Mouse (Mus musculus) heart, postnatal 0 days (tissue): ENCODE data around the gene Sypl. TPM values are rescaled to one million over a fixed set of nuclear protein-coding genes. Genes with fewer than 3 reads are reported as not detected.

Experiments
- ATAC-seq: fragments of 200-750 bp; cut with Nextera tagmentation; 2 replicates; pipeline ENCODE4 v1.8.0; 2017; ENCODE audit warnings: low read depth, moderate number of reproducible peaks, moderate library complexity; ENCODE audit not compliant: insufficient read depth
- DNase-seq: peaks from one replicate; pipeline ENCODE4 v3.0.0-alpha.2; 2016; ENCODE audit warnings: low spot score
- H3K27ac ChIP-seq: fragments of 300-500 bp; sonication (generic); 2 replicates; pipeline ENCODE4 v1.5.1; 2014; ENCODE audit warnings: low read depth, mild to moderate bottlenecking
- H3K27me3 ChIP-seq: fragments of 300-500 bp; sonication (generic); 2 replicates; pipeline ENCODE4 v1.6.1; 2014; ENCODE audit warnings: low read length, mixed read lengths; ENCODE audit not compliant: control insufficient read depth, insufficient read depth
- H3K36me3 ChIP-seq: fragments of 300-500 bp; sonication (generic); replicated peaks from 2 replicates; pipeline ENCODE4 v1.6.1; 2014; ENCODE audit warnings: low read length, mixed read lengths; ENCODE audit not compliant: control insufficient read depth, insufficient read depth
- H3K4me1 ChIP-seq: fragments of 300-500 bp; sonication (generic); 2 replicates; pipeline ENCODE4 v1.6.1; 2014; ENCODE audit warnings: antibody characterized with exemption; ENCODE audit not compliant: control insufficient read depth, insufficient read depth
- H3K4me2 ChIP-seq: fragments of 300-500 bp; sonication (generic); 2 replicates; pipeline ENCODE4 v1.6.1; 2014; ENCODE audit warnings: low read depth, mild to moderate bottlenecking, low read length, moderate library complexity
- H3K4me3 ChIP-seq: fragments of 300-500 bp; sonication (generic); 2 replicates; pipeline ENCODE4 v1.5.1; 2014; ENCODE audit warnings: low read depth, low read length
- H3K9ac ChIP-seq: fragments of 300-500 bp; sonication (generic); replicated peaks from 2 replicates; pipeline ENCODE4 v1.6.1; 2014; ENCODE audit warnings: low read depth, low read length, mixed read lengths
- H3K9me3 ChIP-seq: fragments of 300-500 bp; sonication (generic); replicated peaks from 2 replicates; pipeline ENCODE4 v1.6.1; 2016; ENCODE audit warnings: low read length; ENCODE audit not compliant: control insufficient read depth
- CTCF ChIP-seq: IDR thresholded peaks from 2 replicates; pipeline ENCODE4 v1.5.1; 2016; ENCODE audit warnings: antibody characterized with exemption, control low read depth, low read depth
- EP300 ChIP-seq: IDR thresholded peaks from 2 replicates; pipeline ENCODE4 v1.6.1; 2016; ENCODE audit warnings: antibody characterized with exemption, low read depth
- WGBS: fragments of 180-500 bp; shearing (Covaris S2); extraction: QIAGEN DNeasy Blood & Tissue Kit; methylation state at CpG from one replicate; pipeline ENCODE4 v1.1.7; 2014; 5-methylcytosine and 5-hydroxymethylcytosine counted together
- polyA plus RNA-seq: library from polyadenylated mRNA; unstranded; fragments of >200 nt; fragmentation: Nextera tagmentation; extraction: Ambion mirVana; gene quantifications from 2 replicates; pipeline ENCODE4 v1.2.1, GENCODE M21; 2015
- total RNA-seq: library from RNA; depleted of rRNA; stranded (reverse); fragments of >200 nt; gene quantifications from 2 replicates; pipeline ENCODE4 v1.2.3, GENCODE M21; 2014; ENCODE audit warnings: low replicate concordance; rRNA removed

Gene Sypl
- total and polyA plus RNA-seq, 2 experiments from 2014 or later, result 45.0 to 91.1 TPM

- H3K36me3 ChIP-seq, result no peaks in the 10 kb centered on the region
- H3K4me2 ChIP-seq, result no peak overlapping the region
- no peaks in the 10 kb centered on the region for H3K27me3 ChIP-seq
- H3K27ac ChIP-seq, result no peak overlapping the region
- no peaks in the 10 kb centered on the region for H3K9me3 ChIP-seq
- no peaks in the 10 kb centered on the region for H3K4me1 ChIP-seq
- no peak overlapping the region for H3K4me3 ChIP-seq
- no peak for ATAC-seq
- TF ChIP-seq EP300, result no peak
- WGBS, result 69% methylated on average over 9 of the region's 9 CpGs
- H3K9ac ChIP-seq, result no peak overlapping the region
- DNase-seq, result no peak
Measured at GRCm38 (mm10) chr12:33021140-33021539, 67.4 kb downstream of the Sypl start.

DNA sequence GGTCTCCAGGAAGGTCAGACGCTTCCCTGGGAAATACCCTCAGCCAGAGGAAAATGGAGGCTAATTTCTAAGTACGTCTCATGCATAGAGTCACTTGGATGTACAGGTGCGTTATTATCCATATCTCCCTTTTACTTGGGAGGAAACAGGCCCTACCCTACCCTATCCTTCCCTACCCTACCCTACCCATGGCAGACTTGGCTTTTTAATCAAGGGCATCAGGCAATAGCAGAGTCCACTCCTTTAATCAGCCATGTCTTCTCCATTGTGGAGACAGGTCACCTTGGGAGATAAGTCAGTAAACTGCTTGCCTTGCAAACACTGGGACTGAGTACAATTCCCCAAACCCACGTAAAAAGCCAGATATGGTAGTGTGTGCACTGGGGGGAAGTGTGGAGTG is 68.1 kb downstream of the Sypl start:
- WGBS, result 83% methylated on average over 4 of the region's 4 CpGs
- Histone ChIP-seq H3K36me3 (no peaks in the 10 kb centered on the region), H3K9me3 (no peaks in the 10 kb centered on the region), H3K4me2 (no peak overlapping the region), H3K4me1 (no peaks in the 10 kb centered on the region), H3K27ac (no peak overlapping the region), H3K9ac (no peak overlapping the region), H3K4me3 (no peak overlapping the region), H3K27me3 (no peaks in the 10 kb centered on the region)
- no peak for TF ChIP-seq CTCF
- TF ChIP-seq EP300, result no peak
- ATAC-seq (no peak), DNase-seq (no peak)

- DNase-seq (no peak), ATAC-seq (no peak)
- H3K36me3 ChIP-seq, result no peaks in the 10 kb centered on the region
- H3K4me1 ChIP-seq, result no peaks in the 10 kb centered on the region
- no peak overlapping the region for H3K27ac ChIP-seq
- WGBS, result 42% methylated on average over 6 of the region's 6 CpGs
- TF ChIP-seq EP300 (no peak), CTCF (no peak)
- H3K4me3 ChIP-seq, result no peak overlapping the region
- no peak overlapping the region for H3K4me2 ChIP-seq
- no peaks in the 10 kb centered on the region for H3K27me3 ChIP-seq
- H3K9me3 ChIP-seq, result no peaks in the 10 kb centered on the region
- H3K9ac ChIP-seq, result no peak overlapping the region
Measured at GRCm38 (mm10) chr12:33024524-33024923, 70.8 kb downstream of the Sypl start.

DNA sequence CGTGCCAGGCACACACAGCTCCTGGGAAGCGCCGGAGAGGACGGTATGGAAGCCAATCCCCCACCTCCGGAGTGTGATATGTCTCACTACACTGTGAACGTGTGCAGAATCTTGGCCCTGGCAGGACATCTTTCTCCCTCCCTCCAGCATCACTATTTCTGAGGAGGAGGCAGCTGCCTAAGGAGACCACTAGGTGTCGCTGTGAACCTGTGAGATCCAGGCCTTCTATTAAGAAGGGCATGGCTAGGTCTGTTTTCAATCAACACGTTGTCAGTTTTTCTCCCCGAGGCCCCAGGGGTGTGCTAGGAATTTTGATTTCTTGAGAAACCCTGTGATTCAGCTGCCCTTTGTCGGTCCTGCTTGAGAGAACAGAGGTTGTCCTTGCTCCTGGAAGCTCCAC is 73.4 kb downstream of the Sypl start:
- 1% methylated on average over 10 of the region's 10 CpGs for WGBS
- Histone ChIP-seq H3K27me3 (no peaks in the 10 kb centered on the region), H3K4me2 (no peak overlapping the region), H3K4me3 (no peak overlapping the region), H3K9ac (no peak overlapping the region), H3K4me1 (no peaks in the 10 kb centered on the region), H3K9me3 (no peaks in the 10 kb centered on the region), H3K36me3 (no peaks in the 10 kb centered on the region), H3K27ac (no peak overlapping the region)
- peak; percentile 98 for TF ChIP-seq CTCF
- no peak for TF ChIP-seq EP300
- peak; percentile 88 for DNase-seq
- ATAC-seq, result peak; percentile 82

- 0 out of 2 replicates have a peak, but pooled peaks have one; percentile 8 for TF ChIP-seq CTCF
- no peak for TF ChIP-seq EP300
- H3K9ac ChIP-seq, result no peak overlapping the region
- DNase-seq, result no peak
- H3K9me3 ChIP-seq, result no peaks in the 10 kb centered on the region
- no peaks in the 10 kb centered on the region for H3K27me3 ChIP-seq
- H3K36me3 ChIP-seq, result no peaks in the 10 kb centered on the region
- H3K4me2 ChIP-seq, result no peak overlapping the region
- WGBS, result 63% methylated on average over 10 of the region's 10 CpGs
- no peak overlapping the region for H3K27ac ChIP-seq
- no peaks in the 10 kb centered on the region for H3K4me1 ChIP-seq
- no peak overlapping the region for H3K4me3 ChIP-seq
- ATAC-seq, result no peak
Measured at GRCm38 (mm10) chr12:33028109-33028691, 74.5 kb downstream of the Sypl start.

DNA sequence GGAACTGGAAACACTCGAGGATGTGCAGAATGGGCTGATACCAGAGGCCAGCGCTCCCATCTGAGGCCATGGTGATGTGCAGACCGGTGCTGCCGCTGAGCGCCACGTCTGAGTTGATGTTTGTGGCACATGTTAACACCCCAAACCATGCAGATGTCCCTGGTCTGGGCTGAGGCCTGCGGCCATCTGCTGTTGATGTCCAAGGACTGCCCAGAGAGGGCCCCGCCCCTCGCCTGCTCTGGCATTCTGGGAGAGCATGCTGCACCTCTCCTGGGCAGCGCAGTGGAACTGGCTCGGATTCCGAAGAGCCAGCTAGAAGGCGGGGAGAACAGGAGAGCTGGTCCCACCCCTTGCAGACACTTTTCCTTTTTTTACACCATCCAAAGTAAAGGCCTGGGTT is 75.0 kb downstream of the Sypl start:
- H3K36me3 ChIP-seq, result no peaks in the 10 kb centered on the region
- no peaks in the 10 kb centered on the region for H3K27me3 ChIP-seq
- H3K27ac ChIP-seq, result no peak overlapping the region
- no peak overlapping the region for H3K9ac ChIP-seq
- ATAC-seq (no peak), DNase-seq (no peak)
- H3K4me1 ChIP-seq, result 0 out of 2 replicates have a peak, but pooled peaks cover under 1% of the 10 kb centered on the region
- H3K4me2 ChIP-seq, result no peak overlapping the region
- H3K9me3 ChIP-seq, result no peaks in the 10 kb centered on the region
- TF ChIP-seq EP300, result no peak
- TF ChIP-seq CTCF, result no peak
- H3K4me3 ChIP-seq, result no peak overlapping the region
- WGBS, result 64% methylated on average over 13 of the region's 13 CpGs

Other genes starting within 250 kb of the Sypl start
- 21.9 and 22.2 TPM in 2 replicates for gene Nampt, start 134.3 kb upstream of the Sypl start, total RNA-seq
- gene Nampt, start 134.3 kb upstream of the Sypl start, polyA plus RNA-seq, result 13.7 and 15.5 TPM in 2 replicates
- 1.5 TPM in 1 of 2 replicates, not detected in the other for gene Cdhr3, start 139.0 kb downstream of the Sypl start, total RNA-seq
- gene Cdhr3, start 139.0 kb downstream of the Sypl start, polyA plus RNA-seq, result 0.73 and 1.2 TPM in 2 replicates
- gene Atxn7l1, start 193.8 kb downstream of the Sypl start, total RNA-seq, result 6.7 and 11.1 TPM in 2 replicates
- gene Atxn7l1, start 193.8 kb downstream of the Sypl start, polyA plus RNA-seq, result 4.5 and 5.3 TPM in 2 replicates